Mouse (Mus musculus) limb, embryonic 11.5 days (tissue): ENCODE measurements around the gene Nat14. TPM values are rescaled to one million over a fixed set of nuclear protein-coding genes. Genes with fewer than 3 reads are reported as not detected.

Experiments
- ATAC-seq: fragments of 200-750 bp; cut with Nextera tagmentation; 2 replicates; pipeline ENCODE4 v1.8.0; 2017; ENCODE audit warnings: low read depth; ENCODE audit not compliant: insufficient number of reproducible peaks, low FRiP score, low TSS enrichment
- DNase-seq: peaks from one replicate; pipeline ENCODE4 v3.0.0-alpha.2; 2015; ENCODE audit warnings: low spot score
- H3K27ac ChIP-seq: fragments of 300-500 bp; sonication (generic); replicated peaks from 2 replicates; pipeline ENCODE4 v1.5.1; 2014; ENCODE audit warnings: low read depth, mild to moderate bottlenecking, low read length
- H3K27me3 ChIP-seq: fragments of 300-500 bp; sonication (generic); 2 replicates; pipeline ENCODE4 v1.6.1; 2014; ENCODE audit warnings: mild to moderate bottlenecking, low read length, mixed read lengths; ENCODE audit not compliant: control insufficient read depth, insufficient read depth
- H3K36me3 ChIP-seq: fragments of 300-500 bp; sonication (generic); 2 replicates; pipeline ENCODE4 v1.6.1; 2014; ENCODE audit warnings: mild to moderate bottlenecking, low read length, moderate library complexity, mixed read lengths; ENCODE audit not compliant: control insufficient read depth, insufficient read depth
- H3K4me1 ChIP-seq: fragments of 300-500 bp; sonication (generic); 2 replicates; pipeline ENCODE4 v1.6.1; 2014; ENCODE audit warnings: low read length, mixed read lengths; ENCODE audit not compliant: control insufficient read depth, insufficient read depth
- H3K4me2 ChIP-seq: fragments of 300-500 bp; sonication (generic); 2 replicates; pipeline ENCODE4 v1.6.1; 2014; ENCODE audit warnings: low read depth, mild to moderate bottlenecking, moderate library complexity; ENCODE audit not compliant: severe bottlenecking
- H3K4me3 ChIP-seq: fragments of 300-500 bp; sonication (generic); 2 replicates; pipeline ENCODE4 v1.5.1; 2014; ENCODE audit warnings: low read depth, low read length
- H3K9ac ChIP-seq: fragments of 300-500 bp; sonication (generic); 2 replicates; pipeline ENCODE4 v1.6.1; 2014; ENCODE audit warnings: mild to moderate bottlenecking, low read length
- H3K9me3 ChIP-seq: fragments of 300-500 bp; sonication (generic); 2 replicates; pipeline ENCODE4 v1.6.1; 2016; ENCODE audit warnings: low read length; ENCODE audit not compliant: control insufficient read depth
- WGBS: fragments of 180-500 bp; shearing (Covaris S2); extraction: QIAGEN DNeasy Blood & Tissue Kit; methylation state at CpG from one replicate; pipeline ENCODE4 v1.1.7; 2014; 5-methylcytosine and 5-hydroxymethylcytosine counted together
- polyA plus RNA-seq: library from polyadenylated mRNA; unstranded; fragments of >200 nt; fragmentation: Nextera tagmentation; extraction: Ambion mirVana; gene quantifications from 2 replicates; pipeline ENCODE4 v1.2.1, GENCODE M21; 2014

Gene Nat14
- polyA plus RNA-seq, 1 experiment from 2014 or later: 2.9 TPM

DNA sequence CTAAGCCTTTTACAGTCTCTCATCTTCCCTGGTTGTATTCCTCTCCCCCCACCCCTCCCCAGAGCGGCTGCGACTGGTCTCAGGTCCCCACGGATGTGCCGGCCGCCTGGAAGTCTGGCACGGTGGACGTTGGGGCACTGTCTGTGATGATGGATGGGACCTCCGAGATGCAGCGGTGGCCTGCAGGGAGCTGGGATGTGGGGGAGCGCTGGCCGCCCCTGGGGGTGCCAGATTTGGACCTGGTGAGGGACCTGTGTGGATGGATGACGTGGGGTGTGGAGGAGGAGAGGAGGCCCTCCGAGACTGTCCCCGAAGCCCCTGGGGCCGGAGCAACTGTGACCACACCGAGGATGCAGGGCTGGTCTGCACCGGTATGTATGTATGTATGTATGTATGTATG, 6.5 kb downstream of the Nat14 start:
- DNase-seq (no peak), ATAC-seq (no peak)
- Histone ChIP-seq H3K4me3 (no peak overlapping the region), H3K36me3 (no peaks in the 10 kb centered on the region), H3K27me3 (no peaks in the 10 kb centered on the region), H3K4me2 (no peak overlapping the region), H3K4me1 (peaks cover 39% of the 10 kb centered on the region), H3K9ac (no peak overlapping the region; the same call in 1 of the 2 replicates), H3K27ac (no peak overlapping the region), H3K9me3 (no peaks in the 10 kb centered on the region)
- WGBS: 64% methylated on average over 17 of the region's 17 CpGs

DNA sequence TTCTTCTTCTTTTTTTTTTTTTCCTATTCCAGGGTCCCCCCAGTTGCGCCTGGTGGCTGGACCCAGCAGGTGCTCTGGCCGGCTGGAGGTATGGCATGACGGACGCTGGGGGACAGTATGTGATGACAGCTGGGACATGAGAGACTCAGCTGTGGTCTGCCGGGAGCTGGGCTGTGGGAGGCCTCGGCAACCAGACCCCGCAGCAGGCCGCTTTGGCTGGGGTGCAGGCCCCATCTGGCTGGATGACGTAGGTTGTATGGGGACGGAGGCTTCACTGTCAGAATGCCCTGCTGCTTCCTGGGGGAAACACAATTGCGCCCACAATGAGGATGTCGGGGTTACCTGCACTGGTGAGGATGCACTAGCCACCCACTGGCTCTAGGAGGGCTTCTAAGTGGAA, 11.3 kb downstream of the Nat14 start:
- no peak overlapping the region for H3K4me3 ChIP-seq
- no peak for DNase-seq
- no peaks in the 10 kb centered on the region for H3K27me3 ChIP-seq
- WGBS: 68% methylated on average over 12 of the region's 12 CpGs
- no peak overlapping the region for H3K27ac ChIP-seq
- no peaks in the 10 kb centered on the region; the same call in 1 of the 2 replicates for H3K9me3 ChIP-seq
- no peak overlapping the region for H3K4me2 ChIP-seq
- H3K9ac ChIP-seq: no peak overlapping the region
- H3K4me1 ChIP-seq: no peaks in the 10 kb centered on the region
- ATAC-seq: no peak
- H3K36me3 ChIP-seq: no peaks in the 10 kb centered on the region

DNA sequence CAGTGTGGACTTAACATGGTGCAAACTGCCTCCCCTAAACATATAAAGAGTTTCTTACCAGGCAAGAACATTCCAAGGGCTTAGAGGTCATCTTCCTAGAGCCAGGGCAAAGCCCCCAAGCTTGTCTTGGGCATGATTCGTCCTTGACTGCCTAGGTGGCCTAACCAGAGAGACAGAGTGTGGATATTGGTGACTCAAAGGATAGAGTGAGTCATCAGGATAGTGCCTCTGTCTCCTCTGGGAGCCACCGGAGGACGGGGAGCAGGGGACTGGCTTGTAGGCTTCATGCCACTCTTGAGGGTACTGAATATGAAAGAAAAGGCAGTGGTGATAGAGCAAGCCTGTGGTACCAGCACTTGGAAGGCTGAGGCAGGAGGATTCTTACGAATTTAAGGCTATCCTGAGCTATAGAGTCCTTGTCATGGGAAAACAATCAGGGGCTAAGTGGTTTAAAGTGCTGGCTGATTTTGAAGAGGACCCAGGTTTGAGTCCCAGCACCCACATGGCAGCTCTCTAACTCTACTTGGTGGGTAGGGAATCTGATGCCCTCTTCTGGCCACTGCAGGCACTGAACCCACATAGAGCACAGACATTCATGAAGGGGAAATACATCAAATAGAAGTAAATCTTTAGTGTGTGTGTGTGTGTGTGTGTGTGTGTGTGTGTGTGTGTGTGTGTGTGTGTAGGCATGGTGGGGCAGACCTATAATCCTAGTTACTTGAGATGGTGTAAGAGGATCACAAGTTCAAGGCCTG, 12.5 kb downstream of the Nat14 start:
- no peak overlapping the region for H3K9ac ChIP-seq
- H3K27ac ChIP-seq: no peak overlapping the region
- H3K4me2 ChIP-seq: no peak overlapping the region
- H3K36me3 ChIP-seq: no peaks in the 10 kb centered on the region
- H3K27me3 ChIP-seq: no peaks in the 10 kb centered on the region
- H3K4me3 ChIP-seq: no peak overlapping the region
- DNase-seq (no peak), ATAC-seq (no peak)
- 81% methylated on average over 4 of the region's 4 CpGs for WGBS
- H3K4me1 ChIP-seq: no peaks in the 10 kb centered on the region
- no peaks in the 10 kb centered on the region; the same call in 1 of the 2 replicates for H3K9me3 ChIP-seq

DNA sequence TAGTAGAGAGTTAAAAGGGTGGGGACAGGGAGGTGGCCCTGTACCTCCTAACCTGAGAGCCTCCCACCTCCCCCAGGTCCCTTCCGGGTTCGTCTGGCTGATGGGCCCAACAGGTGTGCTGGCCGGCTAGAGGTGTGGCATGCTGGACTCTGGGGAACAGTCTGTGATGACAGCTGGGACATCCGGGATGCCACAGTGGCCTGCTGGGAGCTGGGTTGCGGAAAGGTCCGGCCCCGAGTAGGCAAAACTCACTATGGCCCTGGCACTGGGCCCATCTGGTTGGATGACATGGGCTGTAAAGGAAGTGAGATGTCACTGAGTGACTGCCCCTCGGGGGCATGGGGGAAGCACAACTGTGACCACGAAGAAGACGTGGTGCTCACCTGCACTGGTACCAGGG, 15.0 kb downstream of the Nat14 start:
- H3K9ac ChIP-seq: no peak overlapping the region
- 78% methylated on average over 10 of the region's 10 CpGs for WGBS
- DNase-seq (no peak), ATAC-seq (no peak)
- H3K27ac ChIP-seq: no peak overlapping the region
- no peak overlapping the region for H3K4me2 ChIP-seq
- H3K4me3 ChIP-seq: no peak overlapping the region
- no peaks in the 10 kb centered on the region for H3K4me1 ChIP-seq
- H3K36me3 ChIP-seq: no peaks in the 10 kb centered on the region
- no peaks in the 10 kb centered on the region; the same call in 1 of the 2 replicates for H3K9me3 ChIP-seq
- H3K27me3 ChIP-seq: no peaks in the 10 kb centered on the region

DNA sequence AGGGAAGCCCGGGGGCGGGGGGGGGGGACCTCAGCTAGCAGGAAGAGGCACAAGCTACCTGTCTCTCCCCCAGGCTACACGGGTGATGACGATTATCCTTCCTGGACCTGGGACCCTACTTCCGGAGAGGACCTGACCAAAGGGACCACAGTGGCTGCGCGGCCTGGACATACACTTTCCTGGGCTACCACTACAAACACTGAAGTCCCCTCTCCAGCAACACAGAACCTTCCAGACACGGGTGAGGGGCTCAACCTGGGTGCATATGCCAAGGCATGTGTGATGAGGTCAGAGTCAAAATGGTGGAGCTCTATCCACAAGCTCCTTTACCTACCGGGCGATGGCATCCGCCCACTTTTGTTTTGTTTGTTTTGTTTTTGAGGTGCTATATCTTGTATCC, 15.6 kb downstream of the Nat14 start:
- Histone ChIP-seq H3K27me3 (no peaks in the 10 kb centered on the region), H3K9me3 (no peaks in the 10 kb centered on the region; the same call in 1 of the 2 replicates), H3K4me1 (no peaks in the 10 kb centered on the region), H3K36me3 (no peaks in the 10 kb centered on the region), H3K4me2 (no peak overlapping the region), H3K4me3 (no peak overlapping the region), H3K9ac (no peak overlapping the region), H3K27ac (no peak overlapping the region)
- WGBS: 73% methylated on average over 10 of the region's 11 CpGs
- ATAC-seq (no peak), DNase-seq (no peak)

DNA sequence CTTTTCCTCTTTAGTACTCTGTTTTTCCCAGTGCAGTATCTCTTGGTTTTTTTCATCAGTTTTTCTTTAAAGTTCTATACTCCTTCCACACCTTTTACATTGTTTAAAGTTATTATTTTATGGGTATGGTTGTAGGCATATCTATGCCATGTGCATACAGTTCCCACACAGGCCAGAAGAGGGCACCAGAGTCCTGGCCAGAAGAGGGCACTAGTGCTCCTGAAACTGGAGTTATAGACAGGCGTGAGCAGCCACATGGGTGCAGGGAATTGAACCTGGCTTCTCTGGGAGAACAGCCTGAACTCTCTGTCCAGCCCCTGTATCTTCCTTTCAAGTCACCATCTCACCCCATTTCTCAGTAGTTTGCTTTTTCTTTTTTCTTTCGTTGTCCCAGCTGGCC, 16.6 kb downstream of the Nat14 start:
- Histone ChIP-seq H3K27me3 (no peaks in the 10 kb centered on the region), H3K9me3 (no peaks in the 10 kb centered on the region; the same call in 1 of the 2 replicates), H3K4me2 (no peak overlapping the region), H3K36me3 (no peaks in the 10 kb centered on the region), H3K4me3 (no peak overlapping the region), H3K4me1 (no peaks in the 10 kb centered on the region), H3K9ac (no peak overlapping the region), H3K27ac (no peak overlapping the region)
- ATAC-seq (no peak), DNase-seq (peak; percentile 78)
- WGBS: 36% methylated on average over 2 of the region's 2 CpGs

DNA sequence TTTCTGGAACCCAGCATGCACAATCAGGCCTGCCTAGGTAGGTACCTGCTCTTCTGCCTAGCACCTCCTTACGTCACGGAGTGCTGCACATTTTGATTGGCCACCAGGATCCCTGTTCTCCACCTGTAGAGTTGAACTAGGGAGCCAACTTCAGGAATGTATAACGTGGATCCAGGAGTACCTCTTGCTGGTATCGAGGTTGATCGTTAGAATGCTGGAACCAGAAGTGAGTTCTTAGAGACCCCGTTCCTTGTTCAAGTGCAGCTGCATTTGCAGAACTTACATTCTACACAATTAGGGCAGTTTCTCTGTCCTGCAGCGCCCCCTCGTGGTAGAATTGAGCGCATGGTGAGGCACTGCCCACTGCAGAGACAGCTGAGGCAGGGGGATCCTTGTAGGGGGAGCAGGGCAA, 18.2 kb downstream of the Nat14 start:
- Histone ChIP-seq H3K4me2 (no peak overlapping the region), H3K27me3 (no peaks in the 10 kb centered on the region), H3K9ac (no peak overlapping the region), H3K9me3 (no peaks in the 10 kb centered on the region), H3K4me3 (no peak overlapping the region), H3K36me3 (no peaks in the 10 kb centered on the region), H3K4me1 (no peaks in the 10 kb centered on the region), H3K27ac (no peak overlapping the region)
- DNase-seq (peak; percentile 90), ATAC-seq (no peak)
- WGBS: 16% methylated on average over 9 of the region's 9 CpGs

DNA sequence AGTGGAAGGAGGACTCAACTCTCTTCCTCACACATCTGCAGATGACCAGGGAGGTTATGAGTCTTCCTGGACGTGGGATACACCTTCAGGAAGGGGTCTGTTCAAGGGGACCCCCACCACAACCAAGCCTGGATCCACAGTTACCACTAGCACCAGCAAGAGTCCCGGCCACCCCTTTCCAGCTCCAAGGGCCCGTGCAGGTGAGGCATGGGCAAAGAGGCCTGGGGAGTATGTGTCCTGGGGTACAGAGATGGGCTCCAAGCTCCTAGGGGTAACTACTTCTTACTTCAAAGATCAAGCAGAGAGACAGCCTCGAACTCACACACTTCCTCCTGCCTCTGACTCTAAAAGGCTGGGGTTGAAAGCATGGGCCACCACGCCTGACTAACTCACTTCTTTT, 20.8 kb downstream of the Nat14 start:
- Histone ChIP-seq H3K9ac (no peak overlapping the region), H3K4me1 (no peaks in the 10 kb centered on the region), H3K4me3 (no peak overlapping the region), H3K4me2 (no peak overlapping the region), H3K27me3 (no peaks in the 10 kb centered on the region), H3K36me3 (no peaks in the 10 kb centered on the region), H3K27ac (no peak overlapping the region), H3K9me3 (no peaks in the 10 kb centered on the region)
- no peak for DNase-seq
- 54% methylated on average over 5 of the region's 5 CpGs for WGBS
- ATAC-seq: no peak
